Mouse (Mus musculus) testis, adult 2 months (tissue): ENCODE results near the gene Plekha7. TPM values are rescaled to one million over a fixed set of nuclear protein-coding genes. Genes with fewer than 3 reads are reported as not detected.

Source experiments
- H3K27ac ChIP-seq: fragments of 200-500 bp; 2 replicates; pipeline ENCODE4 v1.5.1; 2012; ENCODE audit warnings: low read depth, low read length; ENCODE audit not compliant: control insufficient read depth, insufficient read depth
- H3K27me3 ChIP-seq: fragments of 200-500 bp; 2 replicates; pipeline ENCODE4 v1.6.1; 2012; ENCODE audit warnings: mild to moderate bottlenecking, low read length, moderate library complexity; ENCODE audit not compliant: control insufficient read depth, insufficient read depth
- H3K36me3 ChIP-seq: fragments of 200-500 bp; 2 replicates; pipeline ENCODE4 v1.6.1; 2012; ENCODE audit warnings: mild to moderate bottlenecking, low read length; ENCODE audit not compliant: control insufficient read depth, insufficient read depth
- H3K4me1 ChIP-seq: fragments of 200-500 bp; 2 replicates; pipeline ENCODE4 v1.6.1; 2012; ENCODE audit warnings: low read length; ENCODE audit not compliant: control insufficient read depth, insufficient read depth
- H3K4me3 ChIP-seq: fragments of 200-500 bp; 2 replicates; pipeline ENCODE4 v1.5.1; 2012; ENCODE audit warnings: low read depth, mild to moderate bottlenecking, low read length, moderate library complexity, mixed read lengths; ENCODE audit not compliant: control insufficient read depth
- CTCF ChIP-seq: fragments of 200-500 bp; IDR thresholded peaks from 2 replicates; pipeline ENCODE4 v1.5.1; 2012; ENCODE audit warnings: low read depth, mild to moderate bottlenecking, inconsistent platforms, low read length, moderate library complexity; ENCODE audit not compliant: control insufficient read depth, insufficient read depth, insufficient replicate concordance
- POLR2A ChIP-seq: fragments of 200-500 bp; IDR thresholded peaks from 2 replicates; pipeline ENCODE4 v1.6.1; 2012; ENCODE audit warnings: low read depth, mild to moderate bottlenecking, inconsistent platforms, low read length, moderate library complexity; ENCODE audit not compliant: control insufficient read depth
- polyA plus RNA-seq: library from polyadenylated mRNA; depleted of rRNA; stranded (reverse); fragments of >200 nt; gene quantifications from 2 replicates; pipeline ENCODE4 v1.2.3, GENCODE M21; 2012

Gene Plekha7
- polyA plus RNA-seq, 1 experiment = 6.0 TPM

DNA sequence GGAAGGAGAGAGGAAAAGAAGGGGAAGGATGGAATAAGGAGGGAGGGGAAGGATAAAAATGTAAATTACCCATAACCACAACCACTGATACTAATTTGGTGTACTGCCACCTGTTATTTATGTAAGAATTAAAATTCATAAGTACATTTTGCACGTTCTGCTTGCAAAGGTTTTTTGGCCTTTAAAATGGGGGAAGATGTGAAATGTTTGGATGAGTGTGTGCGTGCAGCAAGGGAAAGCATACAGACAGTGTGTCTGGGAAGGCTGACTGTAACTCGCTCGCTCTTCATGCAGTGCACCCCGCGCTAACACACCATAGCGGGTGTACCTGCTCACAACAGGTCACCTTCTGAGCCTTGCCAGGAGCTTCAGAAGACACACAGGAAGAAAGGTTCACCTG lies 90.4 kb downstream of the Plekha7 start:
- Histone ChIP-seq H3K27ac (no peak overlapping the region), H3K27me3 (no peaks in the 10 kb centered on the region), H3K36me3 (no peaks in the 10 kb centered on the region), H3K4me3 (no peak overlapping the region), H3K4me1 (no peaks in the 10 kb centered on the region)
- TF ChIP-seq CTCF = no peak
- TF ChIP-seq POLR2A = no peak

DNA sequence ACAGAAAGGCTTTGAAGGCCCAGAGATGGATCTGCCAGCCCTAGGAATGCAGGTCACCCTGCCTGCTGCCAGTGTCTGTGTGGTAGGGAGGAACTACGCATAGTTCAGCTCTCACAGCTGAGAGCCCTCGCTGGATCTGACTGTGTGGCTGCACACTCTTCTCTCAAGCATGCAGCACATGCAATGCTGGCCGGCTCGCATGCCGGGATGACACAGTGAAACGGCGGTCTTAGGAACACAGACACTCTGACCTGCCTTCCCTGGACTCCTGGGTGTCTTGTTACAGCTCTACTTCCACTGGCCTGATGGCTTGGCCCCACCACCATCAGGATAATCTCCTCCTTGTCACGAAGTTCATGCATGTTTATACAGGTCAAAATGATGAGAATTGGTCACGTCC lies 96.3 kb downstream of the Plekha7 start:
- H3K27me3 ChIP-seq = no peaks in the 10 kb centered on the region
- no peaks in the 10 kb centered on the region for H3K4me1 ChIP-seq
- H3K36me3 ChIP-seq = no peaks in the 10 kb centered on the region
- H3K4me3 ChIP-seq = no peak overlapping the region
- no peak overlapping the region for H3K27ac ChIP-seq
- no peak for TF ChIP-seq CTCF
- no peak for TF ChIP-seq POLR2A

DNA sequence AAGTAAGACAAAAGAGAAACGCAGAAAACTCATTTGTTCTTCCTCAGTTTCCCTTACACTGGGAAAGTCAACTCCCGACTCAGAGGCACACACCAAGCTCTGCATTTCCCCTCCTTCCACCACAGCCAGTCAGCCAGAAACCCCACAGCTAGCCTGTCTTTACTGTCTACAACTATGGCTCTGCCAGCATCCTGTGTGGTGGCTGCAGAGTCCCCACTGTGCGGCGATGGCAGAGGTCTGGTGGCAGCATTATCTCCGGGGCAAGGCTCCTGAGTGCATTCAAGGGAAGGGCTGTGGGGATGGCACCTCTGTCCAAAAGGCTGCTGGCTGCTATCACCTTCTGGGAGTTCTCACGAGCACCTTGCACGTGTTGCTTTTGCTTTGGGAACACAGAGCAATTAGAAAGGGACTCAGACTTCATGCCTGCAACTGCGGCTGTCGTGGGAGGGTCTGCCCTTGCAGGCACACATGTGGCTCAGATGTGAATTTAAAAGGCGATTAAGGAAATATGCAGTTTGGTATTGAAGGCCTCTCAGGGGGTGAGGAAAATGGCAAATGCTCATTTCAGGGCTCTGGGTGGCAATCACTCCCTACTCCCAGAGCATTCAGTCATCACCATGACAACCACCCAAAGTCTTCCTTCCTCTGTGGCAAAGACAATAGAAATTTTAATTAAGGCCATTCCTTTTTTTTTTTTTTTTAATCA lies 98.1 kb downstream of the Plekha7 start:
- H3K4me1 ChIP-seq = no peaks in the 10 kb centered on the region
- H3K36me3 ChIP-seq = no peaks in the 10 kb centered on the region
- H3K27ac ChIP-seq = no peak overlapping the region
- no peaks in the 10 kb centered on the region for H3K27me3 ChIP-seq
- TF ChIP-seq CTCF = no peak
- no peak for TF ChIP-seq POLR2A
- H3K4me3 ChIP-seq = no peak overlapping the region

DNA sequence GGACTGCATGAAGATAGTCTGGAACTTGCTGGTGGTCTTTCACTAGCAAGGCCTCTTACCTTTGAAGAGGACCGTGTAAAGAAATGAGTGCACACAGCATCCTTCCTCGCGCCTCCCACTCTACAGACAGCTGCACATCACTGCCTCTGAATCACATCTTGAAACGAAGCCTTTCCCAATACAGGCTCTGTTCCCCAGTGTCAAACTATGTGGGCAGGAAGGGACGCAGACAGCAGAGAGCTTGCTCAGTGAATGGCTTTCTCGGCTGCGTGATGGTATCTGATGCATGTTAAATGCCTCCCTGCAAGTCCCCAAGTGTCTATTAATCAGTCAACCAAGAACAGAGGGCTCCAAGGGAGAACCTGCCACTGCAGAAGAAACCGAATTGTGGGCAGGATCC lies 99.3 kb downstream of the Plekha7 start:
- H3K4me1 ChIP-seq = no peaks in the 10 kb centered on the region; the same call in none of the 2 replicates
- H3K4me3 ChIP-seq = no peak overlapping the region
- no peak overlapping the region for H3K27ac ChIP-seq
- H3K27me3 ChIP-seq = no peaks in the 10 kb centered on the region
- H3K36me3 ChIP-seq = no peaks in the 10 kb centered on the region
- TF ChIP-seq POLR2A (no peak), CTCF (no peak)

DNA sequence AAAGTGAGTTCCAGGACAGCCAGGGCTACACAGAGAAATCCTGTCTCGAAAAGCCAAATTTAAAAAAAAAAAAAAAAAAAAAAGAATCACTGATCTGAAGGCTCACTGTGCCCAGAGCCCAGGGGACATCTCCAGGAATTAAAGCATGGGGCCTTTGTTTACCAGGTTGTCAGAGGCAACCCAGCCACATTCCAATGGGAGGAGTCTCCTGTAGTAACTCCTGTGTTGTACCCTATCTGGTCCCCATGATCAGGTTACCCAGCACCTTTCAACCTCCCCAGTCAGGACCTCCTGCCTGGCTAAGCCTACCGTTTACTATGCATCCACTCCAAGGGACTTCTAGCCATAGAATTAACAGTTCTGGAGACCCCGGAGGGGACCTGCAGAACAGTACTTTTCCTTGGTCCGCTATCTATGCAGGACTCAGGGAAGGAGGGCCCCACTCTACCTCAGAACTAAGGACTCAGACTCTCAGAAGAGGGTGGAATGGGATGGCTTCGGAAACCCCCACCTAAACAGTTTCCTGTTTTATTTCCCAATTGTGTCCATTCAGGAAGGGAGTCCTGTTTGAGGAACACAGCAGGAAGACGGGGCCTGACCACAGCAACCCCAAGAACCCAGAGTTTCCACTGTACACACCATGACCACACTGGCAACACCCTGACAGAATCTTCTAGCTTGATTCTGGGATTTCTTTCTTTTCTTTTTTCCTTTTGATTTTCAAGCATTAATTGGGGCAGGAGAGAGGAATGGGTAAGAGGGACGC lies 101.2 kb downstream of the Plekha7 start:
- TF ChIP-seq POLR2A (no peak), CTCF (no peak)
- Histone ChIP-seq H3K27ac (no peak overlapping the region), H3K36me3 (no peaks in the 10 kb centered on the region), H3K4me1 (no peaks in the 10 kb centered on the region; the same call in none of the 2 replicates), H3K27me3 (no peaks in the 10 kb centered on the region), H3K4me3 (no peak overlapping the region)

DNA sequence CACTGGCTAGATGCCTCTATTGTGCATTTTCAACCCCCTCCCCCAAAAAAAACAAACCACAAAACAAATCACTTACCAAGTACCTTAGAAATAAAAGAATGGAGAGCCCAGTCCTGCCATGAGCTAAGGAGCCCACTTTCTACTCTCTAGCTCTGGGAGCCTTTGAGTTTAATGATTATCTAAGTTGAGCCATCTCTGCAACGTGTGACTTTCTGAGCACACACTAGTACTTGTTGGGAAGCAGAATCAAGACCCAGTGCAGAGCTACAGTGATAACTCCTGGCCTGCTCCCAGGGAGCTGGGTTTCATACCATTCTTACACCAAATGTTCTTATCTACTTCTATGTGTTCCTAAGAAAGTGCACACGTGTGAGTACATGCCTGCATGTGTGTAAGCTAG lies 102.7 kb downstream of the Plekha7 start:
- H3K4me1 ChIP-seq = no peaks in the 10 kb centered on the region; the same call in none of the 2 replicates
- H3K36me3 ChIP-seq = no peaks in the 10 kb centered on the region
- no peaks in the 10 kb centered on the region for H3K27me3 ChIP-seq
- H3K27ac ChIP-seq = no peak overlapping the region
- H3K4me3 ChIP-seq = no peak overlapping the region
- TF ChIP-seq CTCF (no peak), POLR2A (no peak)

DNA sequence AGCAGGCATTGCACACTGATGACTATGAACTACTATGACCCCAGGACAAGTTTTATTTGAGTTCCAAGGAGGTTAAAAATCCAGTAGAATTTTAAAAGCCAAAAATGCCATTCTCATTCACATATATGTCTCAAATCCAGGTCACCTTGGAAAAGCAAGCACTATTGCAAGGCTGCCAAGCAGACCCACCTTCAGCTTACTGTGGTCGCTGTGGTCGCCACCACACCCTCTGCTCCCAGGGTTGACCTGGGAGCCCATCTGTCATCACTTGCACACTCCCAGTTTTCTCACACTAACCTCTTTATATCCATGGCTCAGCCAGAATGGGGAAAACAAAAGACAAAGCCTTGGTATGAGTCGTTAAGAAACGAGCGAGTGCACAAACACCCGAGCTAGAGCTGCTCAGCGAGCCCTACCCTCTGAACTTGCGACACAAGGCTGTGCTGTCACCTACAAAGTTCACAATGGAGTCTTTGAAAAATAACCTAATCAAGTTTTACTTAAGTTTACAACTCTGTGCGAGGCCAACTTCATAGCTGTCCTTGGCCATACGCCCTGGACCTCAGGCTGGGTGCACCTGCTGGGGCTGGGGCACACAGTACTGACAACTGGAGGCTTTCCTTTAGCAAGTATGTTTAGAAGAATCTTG lies 106.0 kb downstream of the Plekha7 start:
- H3K27me3 ChIP-seq = no peaks in the 10 kb centered on the region
- H3K36me3 ChIP-seq = no peaks in the 10 kb centered on the region
- no peak overlapping the region for H3K27ac ChIP-seq
- H3K4me3 ChIP-seq = no peak overlapping the region
- H3K4me1 ChIP-seq = no peaks in the 10 kb centered on the region; the same call in none of the 2 replicates
- TF ChIP-seq CTCF = no peak
- no peak for TF ChIP-seq POLR2A
